Mouse (Mus musculus): Measurements from ENCODE around the gene H2afv. TPM values are rescaled to one million over a fixed set of nuclear protein-coding genes. Genes with fewer than 3 reads are reported as not detected.
"Not testable (repeated sequence)": the region's sequence is repeated elsewhere in the genome, so short reads cannot be mapped to it uniquely, and the experiment has no call there.

H2afv gene
- total and polyA plus RNA-seq, 3 experiments = 53.2 to 97.5 (median 77.3) TPM

- TF ChIP-seq POLR2AphosphoS5 (IDR thresholded peaks at IDR 0.05; ENCODE audit: insufficient replicate concordance, low read depth, low read length) = no peak
- no peak for TF ChIP-seq GATA1 (IDR thresholded peaks at IDR 0.05; ENCODE audit: borderline replicate concordance, low read length)
- no peak for TF ChIP-seq TAL1 (conservative IDR thresholded peaks at IDR 0.05; ENCODE audit: low read depth, low read length)
- TF ChIP-seq GATA2 (IDR thresholded peaks at IDR 0.05; ENCODE audit: borderline replicate concordance, low read depth, low read length) = no peak
- TF ChIP-seq CTCF (IDR thresholded peaks at IDR 0.05; ENCODE audit: low read depth, low read length) = no peak
- DNase-seq (ENCODE audit: low spot score) = no peak
- H3K4me1 ChIP-seq (ENCODE audit: insufficient read depth, low read depth, low read length) = no peaks in the 10 kb centered on the region
- H3K27me3 ChIP-seq (ENCODE audit: insufficient read depth, low read length) = peaks cover 5% of the 10 kb centered on the region; the same call in 1 of the 2 replicates
- no peak overlapping the region for H3K4me3 ChIP-seq (ENCODE audit: low read depth, low read length)
- ATAC-seq (ENCODE audit: extremely low read depth, insufficient number of reproducible peaks, low FRiP score, poor library complexity, severe bottlenecking) = no peak
- H3K36me3 ChIP-seq (replicated peaks) = no peaks in the 10 kb centered on the region
- 0 out of 2 replicates have a peak, but pooled peaks cover 3% of the 10 kb centered on the region for H3K9me3 ChIP-seq (replicated peaks)
Observed at GRCm38 (mm10) chr11:6456083-6456482, 11.8 kb upstream of the H2afv start.

GRCm38 (mm10) chr11:6448155-6448554 is 3.9 kb upstream of the H2afv start:
- H3K4me3 ChIP-seq (ENCODE audit: low read depth, low read length); DNase-seq (ENCODE audit: low spot score); ATAC-seq (ENCODE audit: extremely low read depth, insufficient number of reproducible peaks, low FRiP score, poor library complexity, severe bottlenecking); H3K36me3 ChIP-seq (replicated peaks); H3K9me3 ChIP-seq (replicated peaks); H3K27me3 ChIP-seq (ENCODE audit: insufficient read depth, low read length): not testable (repeated sequence)
- peaks cover 18% of the 10 kb centered on the region for H3K4me1 ChIP-seq (ENCODE audit: insufficient read depth, low read depth, low read length)

- H3K4me1 ChIP-seq (ENCODE audit: insufficient read depth, low read depth, low read length) = peaks cover 20% of the 10 kb centered on the region
- DNase-seq (ENCODE audit: low spot score) = no peak
- no peak for TF ChIP-seq TAL1 (conservative IDR thresholded peaks at IDR 0.05; ENCODE audit: low read depth, low read length)
- TF ChIP-seq CTCF (IDR thresholded peaks at IDR 0.05; ENCODE audit: low read depth, low read length) = no peak
- no peak for TF ChIP-seq POLR2AphosphoS5 (IDR thresholded peaks at IDR 0.05; ENCODE audit: insufficient replicate concordance, low read depth, low read length)
- no peak for TF ChIP-seq GATA1 (IDR thresholded peaks at IDR 0.05; ENCODE audit: borderline replicate concordance, low read length)
- H3K36me3 ChIP-seq (replicated peaks) = no peaks in the 10 kb centered on the region
- peaks cover 4% of the 10 kb centered on the region; the same call in 1 of the 2 replicates for H3K27me3 ChIP-seq (ENCODE audit: insufficient read depth, low read length)
- H3K4me3 ChIP-seq (ENCODE audit: low read depth, low read length) = no peak overlapping the region
- no peak for ATAC-seq (ENCODE audit: extremely low read depth, insufficient number of reproducible peaks, low FRiP score, poor library complexity, severe bottlenecking)
- H3K9me3 ChIP-seq (replicated peaks) = no peaks in the 10 kb centered on the region
Observed at GRCm38 (mm10) chr11:6447493-6447892, 3.2 kb upstream of the H2afv start.

GRCm38 (mm10) chr11:6445951-6446350 is 1.7 kb upstream of the H2afv start:
- no peak for TF ChIP-seq GATA1 (IDR thresholded peaks at IDR 0.05; ENCODE audit: borderline replicate concordance, low read length)
- no peak for TF ChIP-seq TAL1 (conservative IDR thresholded peaks at IDR 0.05; ENCODE audit: low read depth, low read length)
- TF ChIP-seq POLR2AphosphoS5 (IDR thresholded peaks at IDR 0.05; ENCODE audit: insufficient replicate concordance, low read depth, low read length) = no peak
- TF ChIP-seq CTCF (IDR thresholded peaks at IDR 0.05; ENCODE audit: low read depth, low read length) = no peak
- no peak for TF ChIP-seq GATA2 (IDR thresholded peaks at IDR 0.05; ENCODE audit: borderline replicate concordance, low read depth, low read length)
- ATAC-seq (ENCODE audit: extremely low read depth, insufficient number of reproducible peaks, low FRiP score, poor library complexity, severe bottlenecking) = no peak
- Histone ChIP-seq H3K27me3 (ENCODE audit: insufficient read depth, low read length) (peaks cover 4% of the 10 kb centered on the region; the same call in 1 of the 2 replicates), H3K9me3 (replicated peaks) (no peaks in the 10 kb centered on the region), H3K36me3 (replicated peaks) (peaks cover 4% of the 10 kb centered on the region), H3K4me3 (ENCODE audit: low read depth, low read length) (no peak overlapping the region), H3K4me1 (ENCODE audit: insufficient read depth, low read depth, low read length) (peaks cover 20% of the 10 kb centered on the region)
- no peak for DNase-seq (ENCODE audit: low spot score)

- ATAC-seq (ENCODE audit: extremely low read depth, insufficient number of reproducible peaks, low FRiP score, poor library complexity, severe bottlenecking) = no peak
- Histone ChIP-seq H3K9me3 (replicated peaks) (no peaks in the 10 kb centered on the region), H3K4me3 (ENCODE audit: low read depth, low read length) (no peak overlapping the region; the same call in 1 of the 2 replicates), H3K36me3 (replicated peaks) (peaks cover 5% of the 10 kb centered on the region), H3K27me3 (ENCODE audit: insufficient read depth, low read length) (peaks cover 4% of the 10 kb centered on the region; the same call in 1 of the 2 replicates), H3K4me1 (ENCODE audit: insufficient read depth, low read depth, low read length) (peaks cover 20% of the 10 kb centered on the region)
- DNase-seq (ENCODE audit: low spot score) = no peak
- no peak for TF ChIP-seq TAL1 (conservative IDR thresholded peaks at IDR 0.05; ENCODE audit: low read depth, low read length)
- TF ChIP-seq POLR2AphosphoS5 (IDR thresholded peaks at IDR 0.05; ENCODE audit: insufficient replicate concordance, low read depth, low read length) = no peak
- no peak for TF ChIP-seq CTCF (IDR thresholded peaks at IDR 0.05; ENCODE audit: low read depth, low read length)
- no peak for TF ChIP-seq GATA1 (IDR thresholded peaks at IDR 0.05; ENCODE audit: borderline replicate concordance, low read length)
- TF ChIP-seq GATA2 (IDR thresholded peaks at IDR 0.05; ENCODE audit: borderline replicate concordance, low read depth, low read length) = no peak
Observed at GRCm38 (mm10) chr11:6445441-6445840, 1.2 kb upstream of the H2afv start.

GRCm38 (mm10) chr11:6443727-6444076 is 541 bp downstream of the H2afv start:
- Histone ChIP-seq H3K4me3 (ENCODE audit: low read depth, low read length) (peak overlapping the region; percentile 76), H3K27me3 (ENCODE audit: insufficient read depth, low read length) (peaks cover 4% of the 10 kb centered on the region; the same call in 1 of the 2 replicates), H3K36me3 (replicated peaks) (peaks cover 15% of the 10 kb centered on the region), H3K4me1 (ENCODE audit: insufficient read depth, low read depth, low read length) (peaks cover 20% of the 10 kb centered on the region), H3K9me3 (replicated peaks) (no peaks in the 10 kb centered on the region)
- ATAC-seq (ENCODE audit: extremely low read depth, insufficient number of reproducible peaks, low FRiP score, poor library complexity, severe bottlenecking) = no peak
- TF ChIP-seq GATA1 (IDR thresholded peaks at IDR 0.05; ENCODE audit: borderline replicate concordance, low read length) (no peak), GATA2 (IDR thresholded peaks at IDR 0.05; ENCODE audit: borderline replicate concordance, low read depth, low read length) (no peak), CTCF (IDR thresholded peaks at IDR 0.05; ENCODE audit: low read depth, low read length) (no peak), POLR2AphosphoS5 (IDR thresholded peaks at IDR 0.05; ENCODE audit: insufficient replicate concordance, low read depth, low read length) (no peak), TAL1 (conservative IDR thresholded peaks at IDR 0.05; ENCODE audit: low read depth, low read length) (no peak)
- DNase-seq (ENCODE audit: low spot score) = no peak

- no peak for DNase-seq (ENCODE audit: low spot score)
- H3K4me3 ChIP-seq (ENCODE audit: low read depth, low read length) = peak overlapping the region; percentile 76
- H3K4me1 ChIP-seq (ENCODE audit: insufficient read depth, low read depth, low read length) = peaks cover 20% of the 10 kb centered on the region
- peaks cover 17% of the 10 kb centered on the region for H3K36me3 ChIP-seq (replicated peaks)
- no peak for TF ChIP-seq POLR2AphosphoS5 (IDR thresholded peaks at IDR 0.05; ENCODE audit: insufficient replicate concordance, low read depth, low read length)
- no peaks in the 10 kb centered on the region for H3K9me3 ChIP-seq (replicated peaks)
- ATAC-seq (ENCODE audit: extremely low read depth, insufficient number of reproducible peaks, low FRiP score, poor library complexity, severe bottlenecking) = no peak
- H3K27me3 ChIP-seq (ENCODE audit: insufficient read depth, low read length) = peaks cover 4% of the 10 kb centered on the region; the same call in 1 of the 2 replicates
Observed at GRCm38 (mm10) chr11:6443102-6443501, 1.1 kb downstream of the H2afv start.

All from G1E (cell line).